19 mouse cellular contexts compared by ENCODE assay signal in genomic region chr3:95692677-95693076, GRCm38 (mm10). TPM values are rescaled to one million over a fixed set of nuclear protein-coding genes. Genes with fewer than 3 reads are reported as not detected.
DNase-seq lines count a peak whose midpoint lies in the region; ATAC-seq lines count a peak whose summit lies in the region.
"Had no signal": no experiment of that assay in that cellular context is flagged by ENCODE, and none has a peak within 500 bp of the region (broad histone marks: within the 10 kb centered on the region; RNA-seq: fewer than 3 reads in every experiment).

No protein-coding gene starts in this region.

- peaks cover 18% of the 10 kb centered on the region for H3K4me1 ChIP-seq in neural tube, embryonic 15.5 days
- H3K4me1 ChIP-seq in heart, embryonic 16.5 days (ENCODE audit: control insufficient read depth, insufficient read depth, low read length), result peaks cover 74% of the 10 kb centered on the region

- no peaks in the 10 kb centered on the region for H3K27me3 ChIP-seq in neural tube, embryonic 15.5 days (replicated peaks)
- no peaks in the 10 kb centered on the region for H3K27me3 ChIP-seq in heart, embryonic 16.5 days (ENCODE audit: control insufficient read depth, insufficient read depth, low read length)
- H3K27me3 ChIP-seq in splenic B cell, adult 2 months (ENCODE audit: control insufficient read depth, insufficient read depth, low read length, poor library complexity, severe bottlenecking), result no peaks in the 10 kb centered on the region
- H3K27me3 ChIP-seq: embryonic facial prominence, embryonic 13.5 days; hindbrain, embryonic 13.5 days; megakaryocyte, embryonic 14.5 days; stomach, embryonic 15.5 days had no signal

- ATAC-seq in neural tube, embryonic 15.5 days (ENCODE audit: low FRiP score), result no peak
- peak; percentile 58 for ATAC-seq in heart, embryonic 16.5 days (replicated peaks; ENCODE audit: extremely low read depth, insufficient read depth, low FRiP score)
- ATAC-seq: forebrain, embryonic 16.5 days; midbrain, embryonic 16.5 days had no signal

- H3K9ac ChIP-seq in neural tube, embryonic 15.5 days (replicated peaks), result no peak overlapping the region
- no peak overlapping the region for H3K9ac ChIP-seq in heart, embryonic 16.5 days (ENCODE audit: low read length)
- H3K9ac ChIP-seq: embryonic facial prominence, embryonic 13.5 days; hindbrain, embryonic 13.5 days; stomach, embryonic 15.5 days had no signal

- peak; percentile 96 for DNase-seq in heart, adult 11 months
- DNase-seq in heart, postnatal 4 days, result no peak
- DNase-seq in neural tube, embryonic 10.5 days (ENCODE audit: extremely low spot score, low spot score), result peak; percentile 11
- peak; percentile 49 for DNase-seq in splenic B cell, adult 2 months (ENCODE audit: low read depth, low spot score)
- no peak for DNase-seq in layer of hippocampus, postnatal 25 days (ENCODE audit: extremely low spot score in 1 of 2, low spot score in 1 of 2)
- DNase-seq in cerebellum, postnatal 36 days, result no peak
- DNase-seq: adrenal gland, postnatal 36 days; cerebellum, adult 2 months; left cerebral cortex, postnatal 4 days; spleen, adult 18-20 months; thymus, adult 2 months had no signal

- no peaks in the 10 kb centered on the region for H3K36me3 ChIP-seq in neural tube, embryonic 15.5 days
- no peaks in the 10 kb centered on the region for H3K36me3 ChIP-seq in heart, embryonic 16.5 days (ENCODE audit: control insufficient read depth, insufficient read depth)
- no peaks in the 10 kb centered on the region for H3K36me3 ChIP-seq in splenic B cell, adult 2 months (ENCODE audit: control insufficient read depth, insufficient read depth, low read length, poor library complexity, severe bottlenecking)
- H3K36me3 ChIP-seq: hindbrain, embryonic 13.5 days; stomach, embryonic 15.5 days had no signal

- H3K9me3 ChIP-seq in neural tube, embryonic 15.5 days (replicated peaks), result no peaks in the 10 kb centered on the region
- H3K9me3 ChIP-seq in heart, embryonic 16.5 days (replicated peaks; ENCODE audit: control insufficient read depth, low read length), result 0 out of 2 replicates have a peak, but pooled peaks cover 2% of the 10 kb centered on the region
- H3K9me3 ChIP-seq: embryonic facial prominence, embryonic 13.5 days; hindbrain, embryonic 13.5 days; megakaryocyte, embryonic 14.5 days; stomach, embryonic 15.5 days had no signal

- no peak overlapping the region for H3K4me2 ChIP-seq in neural tube, embryonic 15.5 days
- H3K4me2 ChIP-seq in heart, embryonic 16.5 days (ENCODE audit: low read depth, low read length), result no peak overlapping the region
- H3K4me2 ChIP-seq: embryonic facial prominence, embryonic 13.5 days; hindbrain, embryonic 13.5 days; stomach, embryonic 15.5 days had no signal

- H3K27ac ChIP-seq in neural tube, embryonic 15.5 days (replicated peaks), result no peak overlapping the region
- peak overlapping the region; percentile 95 for H3K27ac ChIP-seq in heart, embryonic 16.5 days (ENCODE audit: low read length)
- H3K27ac ChIP-seq: embryonic facial prominence, embryonic 13.5 days; hindbrain, embryonic 13.5 days; stomach, embryonic 15.5 days had no signal

- H3K4me3 ChIP-seq in neural tube, embryonic 15.5 days (replicated peaks), result no peak overlapping the region
- no peak overlapping the region for H3K4me3 ChIP-seq in heart, embryonic 16.5 days (ENCODE audit: low read length)
- H3K4me3 ChIP-seq: embryonic facial prominence, embryonic 13.5 days; hindbrain, embryonic 13.5 days; megakaryocyte, embryonic 14.5 days; stomach, embryonic 15.5 days had no signal

- WGBS in neural tube, embryonic 15.5 days, result 88% methylated on average over 6 of the region's 6 CpGs
- WGBS in heart, embryonic 16.5 days, result 31% methylated on average over 6 of the region's 6 CpGs

RNA-seq across cellular contexts. Expression of gene Adamtsl4, which starts 5.0 kb away (rescaled TPM):
- 10 to 100 TPM; 13.5 to 14.6 TPM for total RNA-seq in heart, postnatal 4 days (2021)
- polyA plus RNA-seq in neural tube, embryonic 15.5 days (2015; fragmentation: Nextera tagmentation; extraction: Ambion mirVana), result 1.3 and 1.6 TPM in 2 replicates
- 8.5 and 13.7 TPM in 2 replicates for polyA plus RNA-seq in heart, embryonic 16.5 days (2015; fragmentation: Nextera tagmentation; extraction: Ambion mirVana)
- total RNA-seq in layer of hippocampus, postnatal 25 days (2021), result 1 to 10 TPM; 3.7 to 4.0 TPM

RNA-seq across cellular contexts. Expression of gene Mcl1, which starts 34.1 kb away (rescaled TPM):
- total RNA-seq in heart, postnatal 4 days (2021), result 100 to 1,000 TPM; 112 to 115 TPM
- 41.4 and 42.0 TPM in 2 replicates for polyA plus RNA-seq in neural tube, embryonic 15.5 days (2015; fragmentation: Nextera tagmentation; extraction: Ambion mirVana)
- 31.9 and 38.3 TPM in 2 replicates for polyA plus RNA-seq in heart, embryonic 16.5 days (2015; fragmentation: Nextera tagmentation; extraction: Ambion mirVana)
- total RNA-seq in layer of hippocampus, postnatal 25 days (2021), result 10 to 100 TPM; 54.6 to 61.6 TPM

RNA-seq across cellular contexts. Expression of gene Ecm1, which starts 46.7 kb away (rescaled TPM):
- total RNA-seq in heart, postnatal 4 days (2021), result 10 to 100 TPM; 41.3 to 43.8 TPM
- polyA plus RNA-seq in neural tube, embryonic 15.5 days (2015; fragmentation: Nextera tagmentation; extraction: Ambion mirVana), result 11.6 and 11.8 TPM in 2 replicates
- 44.1 and 49.2 TPM in 2 replicates for polyA plus RNA-seq in heart, embryonic 16.5 days (2015; fragmentation: Nextera tagmentation; extraction: Ambion mirVana)
- 1 to 10 TPM; 7.8 to 10.0 TPM for total RNA-seq in layer of hippocampus, postnatal 25 days (2021)

Comparison
In these comparisons a context has a peak if more than half of its experiments do, and no peak if none do; other contexts are left out.
1. DNase-seq: peak in heart, adult 11 months (single experiment), neural tube, embryonic 10.5 days (single experiment) and splenic B cell, adult 2 months (single experiment); none in heart, postnatal 4 days (single experiment), layer of hippocampus, postnatal 25 days (0 of 2) and cerebellum, postnatal 36 days (0 of 2).